Mouse (Mus musculus): Measurements from ENCODE around the gene Nfia.

- TF ChIP-seq CTCF (IDR thresholded peaks at IDR 0.05; ENCODE audit: borderline replicate concordance, insufficient read depth, low read length) (no peak), POLR2A (IDR thresholded peaks at IDR 0.05; ENCODE audit: low read depth, low read length) (no peak)
Measured at GRCm38 (mm10) chr4:98099433-98099832, 326.9 kb downstream of the Nfia start.

Measured in embryonic fibroblast, embryonic 13.5 days (primary cell).